ENCODE assay signal across 8 mouse cellular contexts in the genomic region with DNA sequence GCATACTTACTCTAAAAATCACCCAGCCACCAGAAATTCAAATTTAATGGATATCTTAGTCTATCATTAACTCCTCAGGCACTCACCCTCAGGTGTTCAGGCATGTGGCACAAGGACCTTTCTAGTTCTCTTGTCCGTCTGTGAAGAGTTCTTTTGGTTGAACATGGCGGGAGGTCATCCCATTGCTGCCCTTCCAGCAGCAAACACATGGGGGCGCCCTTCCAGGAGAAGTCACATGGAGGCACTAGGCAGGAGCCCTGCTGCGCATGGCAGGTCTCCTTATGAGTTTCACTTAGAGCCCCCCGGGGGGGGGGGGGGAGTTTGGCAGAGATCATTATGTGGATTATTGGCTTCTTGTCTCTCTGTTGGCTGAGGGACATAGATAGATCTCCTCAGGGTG. TPM values are rescaled to one million over a fixed set of nuclear protein-coding genes. Genes with fewer than 3 reads are reported as not detected.
DNase-seq lines count a peak whose midpoint lies in the region; ATAC-seq and TF ChIP-seq lines count a peak whose summit lies in the region.

No protein-coding gene starts in this region.

- H3K9me3 ChIP-seq in liver, embryonic 14.5 days (ENCODE audit: control insufficient read depth, low read length): no peaks in the 10 kb centered on the region
- H3K9me3 ChIP-seq in midbrain, embryonic 10.5 days (replicated peaks): no peaks in the 10 kb centered on the region

- TF ChIP-seq POLR2A in kidney, adult 2 months (IDR thresholded peaks at IDR 0.05; ENCODE audit: low read depth, low read length): no peak

- H3K27me3 ChIP-seq in kidney, adult 2 months (replicated peaks; ENCODE audit: control insufficient read depth, insufficient read depth, low read length): no peaks in the 10 kb centered on the region
- H3K27me3 ChIP-seq in liver, embryonic 14.5 days (ENCODE audit: control insufficient read depth, insufficient read depth, low read length): no peaks in the 10 kb centered on the region
- no peaks in the 10 kb centered on the region for H3K27me3 ChIP-seq in midbrain, embryonic 10.5 days (ENCODE audit: low read depth, poor library complexity, severe bottlenecking)

- no peak overlapping the region for H3K4me3 ChIP-seq in kidney, adult 2 months (ENCODE audit: insufficient read depth, low read depth, low read length)
- no peak overlapping the region for H3K4me3 ChIP-seq in liver, embryonic 14.5 days (ENCODE audit: insufficient read depth in 1 of 2, low read depth in 2 of 2, low read length in 2 of 2)
- no peak overlapping the region for H3K4me3 ChIP-seq in midbrain, embryonic 10.5 days

- H3K9ac ChIP-seq in liver, embryonic 14.5 days (replicated peaks): no peak overlapping the region

- peak; percentile 38; the same call in 1 of the 2 replicates for ATAC-seq in liver, embryonic 14.5 days (ENCODE audit: insufficient read depth)

- WGBS in kidney, adult 2 months: 69% methylated on average over 5 of the region's 5 CpGs
- 65% methylated on average over 5 of the region's 5 CpGs for WGBS in liver, embryonic 14.5 days (ENCODE audit: insufficient replicate concordance)
- 74% methylated on average over 5 of the region's 5 CpGs for WGBS in midbrain, embryonic 10.5 days

- no peak for TF ChIP-seq CTCF in kidney, adult 2 months (conservative IDR thresholded peaks at IDR 0.05; ENCODE audit: insufficient read depth, insufficient read length, low read depth, low read length)
- TF ChIP-seq CTCF in liver, embryonic 14.5 days (IDR thresholded peaks at IDR 0.05; ENCODE audit: low read depth): peak; percentile 87

- H3K27ac ChIP-seq in kidney, adult 2 months (ENCODE audit: insufficient read depth, low read depth, low read length): no peak overlapping the region
- no peak overlapping the region for H3K27ac ChIP-seq in liver, embryonic 14.5 days
- H3K27ac ChIP-seq in midbrain, embryonic 10.5 days (replicated peaks): no peak overlapping the region

- peak; percentile 4 for DNase-seq in kidney, adult 2 months
- DNase-seq in kidney, postnatal 14 days: no peak
- peak; percentile 62 for DNase-seq in R1 (ENCODE audit: low read depth, low spot score)
- peak in 2 of 3 experiments; percentile 20 to 29 for DNase-seq in liver, embryonic 14.5 days (ENCODE audit: low read depth in 3 of 3, low spot score in 3 of 3)
- DNase-seq in spleen, postnatal 4 days (ENCODE audit: low spot score in 2 of 2): peak; percentile 59 to 86
- DNase-seq in right cerebral cortex, postnatal 10 days (ENCODE audit: low spot score in 2 of 2): no peak
- no peak for DNase-seq in yolk sac, embryonic 10.5 days (ENCODE audit: low spot score)
- no peak for DNase-seq in midbrain, embryonic 10.5 days (ENCODE audit: low spot score)

- no peaks in the 10 kb centered on the region for H3K36me3 ChIP-seq in kidney, adult 2 months (ENCODE audit: control insufficient read depth, insufficient read depth, low read length)
- H3K36me3 ChIP-seq in liver, embryonic 14.5 days (replicated peaks; ENCODE audit: control insufficient read depth, insufficient read depth, low read depth): no peaks in the 10 kb centered on the region; the same call in 1 of the 2 replicates
- no peaks in the 10 kb centered on the region for H3K36me3 ChIP-seq in midbrain, embryonic 10.5 days

- no peak overlapping the region for H3K4me2 ChIP-seq in liver, embryonic 14.5 days (ENCODE audit: low read depth)

- no peaks in the 10 kb centered on the region for H3K4me1 ChIP-seq in kidney, adult 2 months (ENCODE audit: control insufficient read depth, insufficient read depth, low read length)
- no peaks in the 10 kb centered on the region; a peak in 1 of 4 replicates for H3K4me1 ChIP-seq in liver, embryonic 14.5 days (replicated peaks; ENCODE audit: control insufficient read depth in 2 of 2, insufficient read depth in 2 of 2, low read length in 1 of 2)
- no peaks in the 10 kb centered on the region for H3K4me1 ChIP-seq in midbrain, embryonic 10.5 days

- no peak for TF ChIP-seq EP300 in liver, embryonic 14.5 days (IDR thresholded peaks at IDR 0.05; ENCODE audit: low read depth)

RNA-seq across cellular contexts. Expression of a gene that starts 59.3 kb away (rescaled TPM):
- polyA plus RNA-seq in kidney, adult 2 months (2012; rRNA removed): 19.8 and 20.0 TPM in 2 replicates
- 12.5 and 13.4 TPM in 2 replicates for polyA plus RNA-seq in liver, embryonic 14.5 days (2012; rRNA removed)
- 10.9 and 12.8 TPM in 2 replicates for polyA plus RNA-seq in liver, embryonic 14.5 days (2014; fragmentation: Nextera tagmentation; extraction: Ambion mirVana)
- 33.2 and 39.8 TPM in 2 replicates for polyA plus RNA-seq in midbrain, embryonic 10.5 days (2016; fragmentation: Nextera tagmentation; extraction: Ambion mirVana)

Comparison
In these comparisons a context has a peak if more than half of its experiments do, and no peak if none do; other contexts are left out.
1. DNase-seq: peak in kidney, adult 2 months (single experiment), R1 (single experiment), liver, embryonic 14.5 days (2 of 3) and spleen, postnatal 4 days (2 of 2); none in kidney, postnatal 14 days (single experiment), right cerebral cortex, postnatal 10 days (0 of 2), yolk sac, embryonic 10.5 days (single experiment) and midbrain, embryonic 10.5 days (single experiment).